Mouse (Mus musculus): ENCODE data around the gene Zmynd19. TPM values are rescaled to one million over a fixed set of nuclear protein-coding genes. Genes with fewer than 3 reads are reported as not detected.

The Zmynd19 gene
- polyA plus RNA-seq, 1 experiment = not detected

- Histone ChIP-seq H3K4me1 (ENCODE audit: control insufficient read depth, insufficient read depth, low read length) (no peaks in the 10 kb centered on the region), H3K4me3 (ENCODE audit: insufficient read depth, low read depth, low read length) (peak within 1 kb of the TSS; percentile 92), H3K27ac (ENCODE audit: insufficient read depth, low read depth, low read length) (peak within 1 kb of the TSS; percentile 82)
- whole genome bisulfite sequencing = 1% methylated on average over 112 of the region's 112 CpGs
- TF ChIP-seq CTCF (IDR thresholded peaks at IDR 0.05; ENCODE audit: insufficient read depth, low read depth, low read length) = no peak
- peak; percentile 78 for TF ChIP-seq POLR2A (IDR thresholded peaks at IDR 0.05; ENCODE audit: insufficient read depth, low read depth, low read length)
These were observed 30.4 kb upstream of the Zmynd19 start, which contains the start of gene Ehmt1 for GRCm38 (mm10) chr2:24918930-24919838. TSS of gene Ehmt1 (minus strand) at chr2:24919614.

- no peaks in the 10 kb centered on the region for H3K4me1 ChIP-seq (ENCODE audit: control insufficient read depth, insufficient read depth, low read length)
- TF ChIP-seq CTCF (IDR thresholded peaks at IDR 0.05; ENCODE audit: insufficient read depth, low read depth, low read length) = no peak
- no peak for TF ChIP-seq POLR2A (IDR thresholded peaks at IDR 0.05; ENCODE audit: insufficient read depth, low read depth, low read length)
- WGBS = 10% methylated on average over 8 of the region's 8 CpGs
- H3K4me3 ChIP-seq (ENCODE audit: insufficient read depth, low read depth, low read length) = peak overlapping the region; percentile 92
- peak overlapping the region; percentile 82 for H3K27ac ChIP-seq (ENCODE audit: insufficient read depth, low read depth, low read length)
These were observed 29.8 kb upstream of the Zmynd19 start for GRCm38 (mm10) chr2:24919839-24920175.

- Histone ChIP-seq H3K27ac (ENCODE audit: insufficient read depth, low read depth, low read length) (no peak overlapping the region), H3K4me1 (ENCODE audit: control insufficient read depth, insufficient read depth, low read length) (peaks cover 4% of the 10 kb centered on the region; the same call in 1 of the 2 replicates), H3K4me3 (ENCODE audit: insufficient read depth, low read depth, low read length) (no peak overlapping the region)
- TF ChIP-seq CTCF (IDR thresholded peaks at IDR 0.05; ENCODE audit: insufficient read depth, low read depth, low read length) = no peak
- TF ChIP-seq POLR2A (IDR thresholded peaks at IDR 0.05; ENCODE audit: insufficient read depth, low read depth, low read length) = no peak
- WGBS = 57% methylated on average over 2 of the region's 2 CpGs
These were observed 26.0 kb upstream of the Zmynd19 start for GRCm38 (mm10) chr2:24923561-24923960.

GRCm38 (mm10) chr2:24925284-24925683 is 24.3 kb upstream of the Zmynd19 start:
- Histone ChIP-seq H3K4me3 (ENCODE audit: insufficient read depth, low read depth, low read length) (no peak overlapping the region), H3K4me1 (ENCODE audit: control insufficient read depth, insufficient read depth, low read length) (peaks cover 4% of the 10 kb centered on the region; the same call in 1 of the 2 replicates), H3K27ac (ENCODE audit: insufficient read depth, low read depth, low read length) (no peak overlapping the region)
- TF ChIP-seq CTCF (IDR thresholded peaks at IDR 0.05; ENCODE audit: insufficient read depth, low read depth, low read length) (no peak), POLR2A (IDR thresholded peaks at IDR 0.05; ENCODE audit: insufficient read depth, low read depth, low read length) (no peak)
- WGBS = 89% methylated on average over 8 of the region's 8 CpGs

GRCm38 (mm10) chr2:24926345-24926964 is 23.1 kb upstream of the Zmynd19 start:
- TF ChIP-seq CTCF (IDR thresholded peaks at IDR 0.05; ENCODE audit: insufficient read depth, low read depth, low read length) = no peak
- 89% methylated on average over 9 of the region's 9 CpGs for WGBS
- no peak overlapping the region for H3K4me3 ChIP-seq (ENCODE audit: insufficient read depth, low read depth, low read length)
- peaks cover 4% of the 10 kb centered on the region; the same call in 1 of the 2 replicates for H3K4me1 ChIP-seq (ENCODE audit: control insufficient read depth, insufficient read depth, low read length)
- no peak overlapping the region for H3K27ac ChIP-seq (ENCODE audit: insufficient read depth, low read depth, low read length)

GRCm38 (mm10) chr2:24926965-24927358 is 22.6 kb upstream of the Zmynd19 start:
- H3K4me1 ChIP-seq (ENCODE audit: control insufficient read depth, insufficient read depth, low read length) = peaks cover 4% of the 10 kb centered on the region; the same call in 1 of the 2 replicates
- TF ChIP-seq CTCF (IDR thresholded peaks at IDR 0.05; ENCODE audit: insufficient read depth, low read depth, low read length) = no peak
- TF ChIP-seq POLR2A (IDR thresholded peaks at IDR 0.05; ENCODE audit: insufficient read depth, low read depth, low read length) = no peak
- no peak overlapping the region for H3K4me3 ChIP-seq (ENCODE audit: insufficient read depth, low read depth, low read length)
- WGBS = 79% methylated on average over 7 of the region's 7 CpGs
- no peak overlapping the region for H3K27ac ChIP-seq (ENCODE audit: insufficient read depth, low read depth, low read length)

GRCm38 (mm10) chr2:24927810-24928479 is 21.6 kb upstream of the Zmynd19 start:
- TF ChIP-seq POLR2A (IDR thresholded peaks at IDR 0.05; ENCODE audit: insufficient read depth, low read depth, low read length) (no peak), CTCF (IDR thresholded peaks at IDR 0.05; ENCODE audit: insufficient read depth, low read depth, low read length) (no peak)
- H3K4me3 ChIP-seq (ENCODE audit: insufficient read depth, low read depth, low read length) = no peak overlapping the region
- no peak overlapping the region for H3K27ac ChIP-seq (ENCODE audit: insufficient read depth, low read depth, low read length)
- peaks cover 4% of the 10 kb centered on the region; the same call in 1 of the 2 replicates for H3K4me1 ChIP-seq (ENCODE audit: control insufficient read depth, insufficient read depth, low read length)
- 73% methylated on average over 4 of the region's 4 CpGs for WGBS

GRCm38 (mm10) chr2:24929119-24929518 is 20.5 kb upstream of the Zmynd19 start:
- Histone ChIP-seq H3K4me3 (ENCODE audit: insufficient read depth, low read depth, low read length) (no peak overlapping the region), H3K27ac (ENCODE audit: insufficient read depth, low read depth, low read length) (no peak overlapping the region), H3K4me1 (ENCODE audit: control insufficient read depth, insufficient read depth, low read length) (peaks cover 7% of the 10 kb centered on the region)
- TF ChIP-seq POLR2A (IDR thresholded peaks at IDR 0.05; ENCODE audit: insufficient read depth, low read depth, low read length) (no peak), CTCF (IDR thresholded peaks at IDR 0.05; ENCODE audit: insufficient read depth, low read depth, low read length) (no peak)
- WGBS = 73% methylated on average over 2 of the region's 2 CpGs

All from olfactory bulb, adult 2 months (tissue).